Mouse (Mus musculus) lung, adult 18-20 months (tissue): ENCODE data around the gene Dmrt2.

Experiments
- DNase-seq, 2 experiments: peaks; one replicate each; pipeline ENCODE4 v3.0.0; 2022; ENCODE audit warnings: mixed read lengths in 2 of 2

The Dmrt2 gene

GRCm38 (mm10) chr19:25672101-25672950 lies at the start of gene Dmrt2:
Gene Dmrt2 (plus strand): TSS chr19:25672411.
- peak; percentile 56 to 64 for DNase-seq

GRCm38 (mm10) chr19:25628490-25628889 lies 43.7 kb upstream of the Dmrt2 start:
- DNase-seq = peak; percentile 50 to 58

GRCm38 (mm10) chr19:25635119-25635518 lies 37.1 kb upstream of the Dmrt2 start:
- peak; percentile 14 to 35 for DNase-seq

- peak; percentile 54 to 61 for DNase-seq
Measured at GRCm38 (mm10) chr19:25635622-25636244, 36.5 kb upstream of the Dmrt2 start.

- no peak for DNase-seq
Measured at GRCm38 (mm10) chr19:25638766-25639361, 33.3 kb upstream of the Dmrt2 start.

GRCm38 (mm10) chr19:25641786-25642185 lies 30.4 kb upstream of the Dmrt2 start:
- DNase-seq = no peak

GRCm38 (mm10) chr19:25647136-25647535 lies 25.1 kb upstream of the Dmrt2 start:
- no peak for DNase-seq

- DNase-seq = no peak
Measured at GRCm38 (mm10) chr19:25648701-25649100, 23.5 kb upstream of the Dmrt2 start.

GRCm38 (mm10) chr19:25650474-25650873 lies 21.7 kb upstream of the Dmrt2 start:
- no peak for DNase-seq

GRCm38 (mm10) chr19:25652560-25652959 lies 19.7 kb upstream of the Dmrt2 start:
- no peak for DNase-seq

GRCm38 (mm10) chr19:25654034-25654749 lies 18.0 kb upstream of the Dmrt2 start:
- no peak for DNase-seq

GRCm38 (mm10) chr19:25665486-25666339 lies 6.5 kb upstream of the Dmrt2 start:
- no peak for DNase-seq

GRCm38 (mm10) chr19:25667836-25668235 lies 4.4 kb upstream of the Dmrt2 start:
- DNase-seq = no peak

GRCm38 (mm10) chr19:25669593-25670248 lies 2.5 kb upstream of the Dmrt2 start:
- DNase-seq = no peak

- DNase-seq = no peak
Measured at GRCm38 (mm10) chr19:25670571-25671285, 1.5 kb upstream of the Dmrt2 start.

GRCm38 (mm10) chr19:25671681-25672080 lies 530 bp upstream of the Dmrt2 start:
- no peak for DNase-seq

GRCm38 (mm10) chr19:25673224-25674055 lies 1.2 kb downstream of the Dmrt2 start:
- DNase-seq = peak; percentile 22 to 23

- no peak for DNase-seq
Measured at GRCm38 (mm10) chr19:25674056-25674420, 1.8 kb downstream of the Dmrt2 start.

- no peak for DNase-seq
Measured at GRCm38 (mm10) chr19:25674744-25675143, 2.5 kb downstream of the Dmrt2 start.

GRCm38 (mm10) chr19:25675866-25676440 lies 3.7 kb downstream of the Dmrt2 start:
- no peak for DNase-seq
